Mouse (Mus musculus) hematopoietic stem cell, adult 5-6 weeks (primary cell): Measurements from ENCODE around the gene Lrrc7. TPM values are rescaled to one million over a fixed set of nuclear protein-coding genes. Genes with fewer than 3 reads are reported as not detected.

Experiments used
- ATAC-seq, 2 experiments: fragments of 125-278 bp in 1 of 2; replicated peaks in 1 of 2; 2 replicates each; pipeline ENCODE4 v1.8.0; 2016 to 2017; ENCODE audit warnings: inconsistent platforms in 2 of 2, mild to moderate bottlenecking in 2 of 2, moderate number of reproducible peaks in 2 of 2, low read depth in 1 of 2, moderate TSS enrichment in 1 of 2; ENCODE audit not compliant: low FRiP score in 2 of 2, poor library complexity in 2 of 2, severe bottlenecking in 2 of 2, insufficient read depth in 1 of 2, low TSS enrichment in 1 of 2
- total RNA-seq: library from RNA; stranded (forward); fragments of 172-1452, 232-1000 nt; gene quantifications from 2 replicates; pipeline ENCODE4 v1.2.3, GENCODE M21; 2017

Gene Lrrc7
- total RNA-seq, 1 experiment from 2014 or later, result not detected

- no peak for ATAC-seq
These were observed 174.5 kb downstream of the Lrrc7 start for GRCm38 (mm10) chr3:158387413-158388075.

DNA sequence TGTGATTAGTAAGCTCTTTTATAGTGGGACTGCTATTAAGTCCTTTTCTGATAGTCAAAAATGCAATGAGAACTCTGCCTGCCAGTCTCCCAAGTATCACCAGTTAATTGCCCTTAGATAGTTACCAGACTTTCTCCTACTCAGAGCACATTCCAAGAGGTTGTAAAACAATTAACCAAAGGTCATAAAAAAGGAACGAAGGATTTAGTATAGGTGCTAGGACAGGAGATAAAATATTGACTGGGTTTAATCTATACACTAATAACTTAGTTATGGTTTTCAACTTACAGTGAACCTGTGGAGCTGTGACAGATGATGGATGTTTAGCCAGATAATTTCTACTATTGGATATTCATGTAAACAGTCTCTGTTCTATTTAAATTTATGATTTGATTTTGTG, 175.2 kb downstream of the Lrrc7 start:
- no peak for ATAC-seq

DNA sequence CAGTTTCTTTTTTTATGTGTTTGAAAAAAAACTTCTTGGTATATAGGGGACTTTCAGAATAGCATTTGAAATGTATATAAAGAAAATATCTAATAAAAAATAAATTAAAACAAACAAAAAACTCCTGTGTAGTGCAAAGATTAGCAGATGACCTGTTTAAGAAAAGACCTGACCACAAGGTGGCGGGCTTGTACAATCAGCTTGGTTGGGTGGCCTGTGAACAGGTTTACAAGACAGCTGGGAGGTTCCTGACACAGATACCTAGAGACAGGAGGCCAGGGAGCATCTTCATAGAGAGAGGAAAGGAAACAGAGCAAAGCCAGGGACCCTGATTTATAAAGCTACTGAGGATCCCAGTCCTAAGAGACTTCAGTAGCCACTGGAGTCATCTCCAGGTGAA, 186.1 kb downstream of the Lrrc7 start:
- no peak for ATAC-seq

DNA sequence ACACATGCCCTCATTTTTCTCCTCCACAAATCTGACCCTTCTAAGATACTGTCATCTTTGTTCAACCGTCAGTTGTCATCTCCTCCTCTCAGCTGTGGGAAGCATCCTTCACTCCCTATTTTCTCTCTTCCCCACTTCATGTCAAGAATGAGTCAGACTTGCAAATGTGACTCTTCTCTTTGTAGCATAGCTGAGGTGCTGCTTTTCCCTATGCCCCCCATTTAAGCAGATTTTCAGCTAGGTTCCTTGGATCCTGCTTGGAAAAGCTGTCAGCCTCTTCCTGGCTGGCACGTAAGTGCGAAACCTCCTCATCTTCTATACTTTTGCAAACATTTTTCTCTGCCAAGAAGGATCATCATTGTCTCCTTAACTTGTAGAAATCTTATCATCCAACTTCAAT, 192.9 kb downstream of the Lrrc7 start:
- ATAC-seq, result no peak

DNA sequence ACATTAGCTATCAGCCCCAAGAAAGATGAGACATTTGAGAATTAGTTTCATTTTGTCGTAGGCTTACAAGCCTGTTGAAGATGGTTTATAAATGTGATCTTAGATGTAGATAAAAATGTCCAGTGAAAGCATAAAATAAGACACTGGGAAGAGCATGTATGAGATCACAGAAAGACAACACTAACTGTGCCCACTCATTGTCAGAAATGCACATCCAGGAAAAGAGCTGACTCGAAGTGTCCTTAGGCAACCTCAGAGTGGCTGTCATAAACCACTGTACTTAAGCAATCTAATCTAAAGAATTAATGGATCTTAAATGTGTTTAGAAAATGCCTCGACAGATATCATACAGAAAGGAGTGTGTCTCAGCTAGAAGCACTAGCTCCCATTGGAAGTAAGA, 196.2 kb downstream of the Lrrc7 start:
- no peak for ATAC-seq

DNA sequence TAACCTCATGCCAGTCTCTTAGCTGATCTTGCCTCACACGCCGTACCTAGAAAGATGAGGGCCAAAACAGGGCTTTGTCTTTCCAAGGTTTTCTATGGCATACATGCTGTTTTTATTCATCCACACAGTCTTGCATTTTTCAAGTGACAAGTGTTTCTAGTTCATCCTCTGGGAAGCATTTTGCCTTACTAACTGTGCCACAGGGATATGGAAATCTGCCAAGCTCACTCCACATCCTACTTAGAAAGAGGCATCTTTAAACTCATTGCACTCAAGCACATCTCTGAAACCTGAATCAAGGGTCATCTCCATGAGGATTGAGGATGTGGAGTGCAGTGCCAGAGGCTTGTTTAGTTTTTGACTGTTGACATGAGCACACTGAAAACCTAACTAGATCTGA, 199.9 kb downstream of the Lrrc7 start:
- ATAC-seq, result no peak

DNA sequence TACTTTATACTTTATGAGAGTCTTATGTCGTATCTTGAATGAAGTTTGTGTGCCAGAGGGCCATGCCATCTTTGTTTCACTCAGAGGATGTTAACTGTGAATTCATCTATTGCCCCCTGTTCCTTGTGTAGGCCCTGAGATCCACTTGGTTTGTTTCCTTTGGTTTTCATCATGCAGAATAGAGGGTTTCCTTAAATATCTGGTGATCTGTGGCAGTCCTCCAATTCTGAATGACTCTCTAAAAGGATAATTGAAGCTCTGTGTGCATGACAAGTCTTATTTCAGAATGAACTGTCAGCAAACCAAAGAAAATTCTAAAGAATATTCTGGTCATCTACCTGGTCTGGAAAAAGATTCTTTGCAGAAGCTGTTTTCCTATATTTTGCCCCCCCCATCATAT, 205.3 kb downstream of the Lrrc7 start:
- ATAC-seq, result no peak

DNA sequence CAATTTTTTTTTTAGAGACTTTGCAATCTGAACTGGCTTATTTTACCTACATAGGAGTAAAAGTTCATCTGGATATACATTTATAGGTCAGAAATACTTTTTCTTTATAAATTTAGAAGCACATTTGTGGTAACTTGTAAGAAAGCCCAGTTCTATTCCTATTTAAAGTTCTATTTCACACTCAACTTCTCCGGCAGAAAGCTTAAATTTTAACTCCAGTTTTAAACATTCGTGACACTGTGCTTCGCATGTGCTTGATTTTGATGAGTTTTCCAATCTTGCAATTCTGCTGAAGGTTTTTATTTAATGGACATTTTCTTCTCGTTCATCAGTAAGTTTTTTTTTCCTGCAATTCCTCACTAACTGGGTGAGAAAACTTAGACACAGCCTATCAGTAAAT, 205.8 kb downstream of the Lrrc7 start:
- ATAC-seq, result no peak

DNA sequence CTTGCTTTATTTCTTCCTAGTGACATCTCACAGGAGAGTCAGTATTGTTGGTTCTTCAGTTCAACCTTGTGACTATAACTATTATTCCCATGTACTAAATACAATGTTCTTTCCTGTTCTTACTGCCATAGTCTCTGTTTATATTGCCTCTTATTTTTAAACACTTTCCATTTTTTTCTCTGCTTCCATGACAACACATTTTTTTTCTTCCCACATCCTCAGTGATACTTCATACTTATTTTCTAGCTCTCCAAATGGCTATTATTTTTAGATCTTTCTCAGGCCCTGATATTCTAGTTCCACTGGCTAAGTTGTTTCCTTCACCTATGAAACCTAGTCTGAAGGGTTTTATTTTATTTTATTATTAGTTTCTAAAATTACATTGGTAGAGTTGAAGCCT, 221.2 kb downstream of the Lrrc7 start:
- ATAC-seq, result no peak

DNA sequence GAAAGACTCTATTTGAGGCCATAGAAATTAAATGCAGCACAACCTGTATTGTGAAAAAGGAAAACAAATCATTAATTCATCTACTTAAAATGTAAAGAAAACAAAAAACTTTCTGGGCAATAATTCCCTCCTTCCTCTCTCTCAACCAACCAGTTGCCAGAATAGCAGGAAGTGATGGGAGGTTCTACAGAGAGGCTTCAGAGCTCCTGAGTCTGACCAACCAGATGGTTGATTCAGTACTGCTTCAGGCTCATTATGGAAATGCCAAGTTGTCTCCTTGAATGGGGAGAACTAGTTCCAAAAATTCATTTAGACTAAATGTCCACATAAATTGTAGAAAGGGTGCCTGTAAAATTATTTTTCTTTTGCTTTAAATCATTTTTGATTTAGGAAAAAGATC, 231.9 kb downstream of the Lrrc7 start:
- no peak for ATAC-seq

DNA sequence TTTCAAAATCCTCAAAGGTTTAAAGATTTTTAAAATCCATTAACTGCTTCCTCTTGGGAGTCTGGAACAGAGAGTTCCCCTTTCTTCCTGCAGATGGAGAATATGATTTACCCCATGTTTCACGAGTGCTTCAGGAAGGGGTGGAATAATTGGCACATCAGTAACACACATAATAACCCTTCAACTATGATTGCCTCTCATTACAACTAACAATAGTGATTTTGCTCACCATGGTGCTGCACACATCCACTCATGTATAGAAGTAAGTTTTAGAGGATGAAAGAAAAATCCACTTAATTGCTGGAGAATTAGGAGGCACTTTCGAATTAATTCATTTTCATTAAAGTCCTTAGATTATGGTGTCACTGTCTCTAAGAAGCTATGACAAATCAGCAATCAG, 251.6 kb downstream of the Lrrc7 start:
- ATAC-seq, result no peak

DNA sequence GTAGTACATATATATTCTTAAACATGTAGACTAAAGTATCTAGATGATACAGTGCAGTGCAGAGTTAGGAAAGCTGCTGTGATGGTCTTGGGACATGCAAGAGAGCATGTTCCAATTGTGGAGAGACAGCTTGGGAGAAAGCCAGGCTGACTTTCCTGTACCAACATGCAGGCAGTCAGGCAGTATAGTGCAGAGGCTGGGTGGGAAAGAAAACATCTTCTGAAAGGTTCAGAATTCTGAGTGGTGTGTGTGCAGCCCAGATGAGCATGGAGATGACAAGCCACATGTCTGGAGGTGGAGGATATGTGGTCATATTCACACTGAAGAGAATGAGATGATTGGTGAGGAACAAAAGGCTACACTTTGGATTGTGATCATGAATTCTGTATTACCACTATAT, 254.6 kb downstream of the Lrrc7 start:
- ATAC-seq, result no peak

GRCm38 (mm10) chr3:158298732-158299131, 263.3 kb downstream of the Lrrc7 start:
- no peak for ATAC-seq

DNA sequence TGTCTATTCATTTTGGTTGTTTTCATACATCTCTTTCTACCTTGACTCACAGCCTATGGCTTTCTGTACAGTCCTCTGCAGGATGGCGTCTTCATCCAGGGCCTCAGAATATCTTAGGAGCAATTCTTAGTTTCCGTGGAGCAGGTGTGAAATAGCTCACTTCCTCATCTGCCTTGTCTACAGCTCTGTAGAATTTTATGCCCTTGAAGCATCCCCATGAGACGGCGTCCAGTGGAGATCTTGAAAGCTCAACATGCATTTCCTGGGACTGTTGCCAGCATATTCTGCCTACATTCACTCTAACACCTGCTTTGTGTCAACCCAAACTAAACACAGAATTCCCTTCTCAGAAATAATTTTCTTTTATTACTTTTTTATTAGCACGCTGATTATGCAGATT, 267.0 kb downstream of the Lrrc7 start:
- no peak for ATAC-seq

- no peak for ATAC-seq
These were observed 277.6 kb downstream of the Lrrc7 start for GRCm38 (mm10) chr3:158284431-158284830.

- ATAC-seq, result no peak
These were observed 283.4 kb downstream of the Lrrc7 start for GRCm38 (mm10) chr3:158278631-158279030.

DNA sequence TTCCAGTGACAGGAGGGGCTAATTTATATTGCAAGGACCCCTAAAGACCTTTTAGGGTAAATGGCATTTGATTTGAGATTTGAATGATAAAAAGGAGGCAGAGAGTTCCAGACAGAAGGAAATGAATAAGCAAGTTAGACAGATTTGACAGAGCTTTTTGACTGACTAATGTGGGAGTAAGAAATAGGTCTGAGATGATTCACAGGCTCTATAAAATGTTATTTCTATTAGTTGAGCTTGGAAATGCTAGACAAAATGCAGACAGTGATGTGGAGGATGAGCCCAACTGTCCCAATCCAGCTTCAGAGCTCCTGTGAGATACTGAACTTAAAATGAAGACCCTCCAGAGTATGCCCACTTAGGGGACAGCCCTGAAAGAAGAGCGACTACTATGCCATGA, 289.3 kb downstream of the Lrrc7 start:
- ATAC-seq, result no peak

DNA sequence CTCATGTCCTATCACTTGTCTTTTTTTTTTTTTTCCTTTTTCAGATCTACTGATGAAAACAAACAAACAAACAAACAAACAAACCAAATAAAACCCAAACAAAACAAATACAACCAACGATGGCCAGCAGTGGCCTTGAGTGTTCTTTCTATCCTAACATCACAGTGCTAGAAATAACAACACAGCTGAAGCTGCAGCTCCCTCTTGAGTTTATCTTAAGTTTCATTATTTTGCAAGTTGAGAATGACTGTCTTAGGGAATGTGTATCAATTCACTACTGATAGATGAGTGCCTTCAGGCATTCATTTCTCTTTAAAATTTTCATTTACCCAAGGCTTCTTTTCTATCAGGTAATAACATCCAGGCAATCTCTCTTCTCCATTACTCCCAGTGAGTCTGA, 291.1 kb downstream of the Lrrc7 start:
- ATAC-seq, result no peak

GRCm38 (mm10) chr3:158252576-158252975, 309.4 kb downstream of the Lrrc7 start:
- no peak for ATAC-seq

DNA sequence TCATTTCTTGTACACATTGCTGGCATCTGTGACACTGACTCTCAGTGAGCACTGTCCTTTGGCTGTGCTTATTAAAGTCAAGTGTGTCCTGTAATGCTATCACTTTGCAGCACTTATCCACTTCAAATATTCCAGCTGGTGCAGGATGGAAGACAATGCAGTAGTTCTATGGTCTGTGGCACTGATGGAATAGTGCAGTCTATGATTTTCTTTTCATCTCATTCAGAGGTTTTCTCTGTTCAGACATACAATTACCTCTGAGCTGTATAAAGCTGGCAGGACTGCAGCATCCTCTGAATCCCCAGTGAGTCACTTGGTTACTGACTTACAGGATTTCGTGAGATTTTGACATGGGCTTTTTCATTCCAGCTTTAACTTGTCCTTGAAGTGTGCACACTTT, 314.3 kb downstream of the Lrrc7 start:
- ATAC-seq, result no peak
